Mouse (Mus musculus) adrenal gland, postnatal 25 days (tissue): ENCODE measurements at regions not wholly inside any gene's neighbourhood (a gene's known extent, or its start where the extent isn't known, plus 50 kb on each side); places are given as distances from the start of the nearest gene placed in this dataset.

Experiments used
- DNase-seq: peaks from one replicate; pipeline ENCODE4 v3.0.0; 2021; ENCODE audit warnings: mixed read lengths

- DNase-seq, result peak; percentile 55
These were observed 183.6 kb upstream of the Foxn2 start for GRCm38 (mm10) chr17:88256599-88257544.

- peak; percentile 31 for DNase-seq
These were observed 182.1 kb upstream of the Foxn2 start for GRCm38 (mm10) chr17:88258361-88258796.

GRCm38 (mm10) chr17:88260176-88260575 lies 180.3 kb upstream of the Foxn2 start:
- DNase-seq, result no peak

GRCm38 (mm10) chr17:88260826-88261225 lies 179.7 kb upstream of the Foxn2 start:
- no peak for DNase-seq

- no peak for DNase-seq
These were observed 179.0 kb upstream of the Foxn2 start for GRCm38 (mm10) chr17:88261556-88261955.

GRCm38 (mm10) chr17:88262326-88263187 lies 178.0 kb upstream of the Foxn2 start:
- DNase-seq, result no peak

GRCm38 (mm10) chr17:88265291-88265690 lies 175.2 kb upstream of the Foxn2 start:
- no peak for DNase-seq

- DNase-seq, result no peak
These were observed 172.3 kb upstream of the Foxn2 start for GRCm38 (mm10) chr17:88268216-88268615.

- no peak for DNase-seq
These were observed 171.7 kb upstream of the Foxn2 start for GRCm38 (mm10) chr17:88268802-88269201.

- DNase-seq, result no peak
These were observed 169.6 kb upstream of the Foxn2 start for GRCm38 (mm10) chr17:88270896-88271295.

GRCm38 (mm10) chr17:88272161-88272560 lies 168.3 kb upstream of the Foxn2 start:
- DNase-seq, result no peak

- no peak for DNase-seq
These were observed 167.0 kb upstream of the Foxn2 start for GRCm38 (mm10) chr17:88273520-88273919.

GRCm38 (mm10) chr17:88274003-88274698 lies 166.4 kb upstream of the Foxn2 start:
- peak; percentile 55 for DNase-seq

- no peak for DNase-seq
These were observed 165.6 kb upstream of the Foxn2 start for GRCm38 (mm10) chr17:88274720-88275433.

- peak; percentile 16 for DNase-seq
These were observed 160.9 kb upstream of the Foxn2 start for GRCm38 (mm10) chr17:88279656-88280055.

GRCm38 (mm10) chr17:88282711-88283110 lies 157.8 kb upstream of the Foxn2 start:
- no peak for DNase-seq

- DNase-seq, result no peak
These were observed 156.0 kb upstream of the Foxn2 start for GRCm38 (mm10) chr17:88284477-88284876.

- no peak for DNase-seq
These were observed 152.7 kb upstream of the Foxn2 start for GRCm38 (mm10) chr17:88287861-88288260.

- DNase-seq, result peak; percentile 26
These were observed 143.0 kb upstream of the Foxn2 start for GRCm38 (mm10) chr17:88297520-88297919.

GRCm38 (mm10) chr17:88303991-88304390 lies 136.5 kb upstream of the Foxn2 start:
- DNase-seq, result peak; percentile 65

- no peak for DNase-seq
These were observed 135.3 kb upstream of the Foxn2 start for GRCm38 (mm10) chr17:88305165-88305564.

- no peak for DNase-seq
These were observed 134.2 kb upstream of the Foxn2 start for GRCm38 (mm10) chr17:88306325-88306724.
